Mouse (Mus musculus): ENCODE measurements around the gene Pde12. TPM values are rescaled to one million over a fixed set of nuclear protein-coding genes. Genes with fewer than 3 reads are reported as not detected.

Gene Pde12
- polyA plus RNA-seq, 1 experiment from 2014 or later = 11.8 TPM

DNA sequence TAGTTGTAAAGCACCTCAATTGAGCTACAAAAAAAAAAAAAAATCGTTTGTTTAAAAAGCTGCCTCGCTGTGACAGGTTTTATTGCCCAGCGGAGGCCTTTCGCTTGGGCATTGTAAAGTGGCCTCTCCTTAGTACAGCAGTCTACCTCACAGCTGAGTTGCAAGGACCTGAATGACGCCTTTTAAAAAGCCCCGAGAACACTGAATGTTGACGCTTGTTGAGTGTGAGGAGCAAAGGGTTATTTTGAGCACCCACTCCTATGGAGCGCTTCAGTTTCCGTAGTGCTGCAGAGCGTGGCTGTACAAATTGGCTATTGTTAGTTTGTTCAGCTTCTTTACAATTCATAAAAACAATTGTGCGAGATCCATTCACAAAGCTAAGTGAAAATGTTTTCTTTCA, 30.4 kb downstream of the Pde12 start:
- peak overlapping the region; percentile 93 for H3K4me3 ChIP-seq
- no peaks in the 10 kb centered on the region for H3K36me3 ChIP-seq
- peaks cover 30% of the 10 kb centered on the region for H3K4me1 ChIP-seq (replicated peaks)
- no peaks in the 10 kb centered on the region for H3K27me3 ChIP-seq
- H3K9me3 ChIP-seq = no peaks in the 10 kb centered on the region
- 3% methylated on average over 11 of the region's 11 CpGs for WGBS
- H3K4me2 ChIP-seq = peak overlapping the region; percentile 95
- H3K9ac ChIP-seq = peak overlapping the region; percentile 97
- H3K27ac ChIP-seq = peak overlapping the region; percentile 98; the same call in 1 of the 2 replicates
- ATAC-seq (ENCODE audit: low FRiP score) = no peak

DNA sequence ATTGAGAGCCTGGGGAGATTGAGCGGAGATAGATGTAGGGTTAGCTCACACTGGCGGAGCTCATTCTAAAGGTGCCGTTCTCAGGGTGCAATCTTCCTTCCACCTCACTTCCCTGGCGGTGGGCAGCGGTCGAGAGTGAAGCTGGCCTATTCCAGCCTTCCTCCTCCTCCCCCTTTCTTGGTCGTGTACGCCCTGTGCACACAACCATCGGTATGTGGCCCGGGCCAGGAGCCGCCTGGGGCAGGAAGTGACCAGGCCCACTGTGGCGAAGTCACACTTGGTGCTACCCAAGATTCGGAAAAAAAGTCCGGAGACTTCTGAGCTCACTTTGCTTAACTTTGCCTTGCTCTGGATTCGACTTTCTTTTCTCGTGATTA, 31.0 kb downstream of the Pde12 start:
- Histone ChIP-seq H3K4me2 (peak overlapping the region; percentile 95), H3K9me3 (no peaks in the 10 kb centered on the region), H3K27me3 (no peaks in the 10 kb centered on the region), H3K4me1 (replicated peaks) (peaks cover 30% of the 10 kb centered on the region), H3K27ac (peak overlapping the region; percentile 98), H3K4me3 (peak overlapping the region; percentile 93), H3K36me3 (no peaks in the 10 kb centered on the region), H3K9ac (peak overlapping the region; percentile 97)
- under 1% methylated on average over 16 of the region's 16 CpGs for WGBS
- peak; percentile 15; the same call in 1 of the 2 replicates for ATAC-seq (ENCODE audit: low FRiP score)

DNA sequence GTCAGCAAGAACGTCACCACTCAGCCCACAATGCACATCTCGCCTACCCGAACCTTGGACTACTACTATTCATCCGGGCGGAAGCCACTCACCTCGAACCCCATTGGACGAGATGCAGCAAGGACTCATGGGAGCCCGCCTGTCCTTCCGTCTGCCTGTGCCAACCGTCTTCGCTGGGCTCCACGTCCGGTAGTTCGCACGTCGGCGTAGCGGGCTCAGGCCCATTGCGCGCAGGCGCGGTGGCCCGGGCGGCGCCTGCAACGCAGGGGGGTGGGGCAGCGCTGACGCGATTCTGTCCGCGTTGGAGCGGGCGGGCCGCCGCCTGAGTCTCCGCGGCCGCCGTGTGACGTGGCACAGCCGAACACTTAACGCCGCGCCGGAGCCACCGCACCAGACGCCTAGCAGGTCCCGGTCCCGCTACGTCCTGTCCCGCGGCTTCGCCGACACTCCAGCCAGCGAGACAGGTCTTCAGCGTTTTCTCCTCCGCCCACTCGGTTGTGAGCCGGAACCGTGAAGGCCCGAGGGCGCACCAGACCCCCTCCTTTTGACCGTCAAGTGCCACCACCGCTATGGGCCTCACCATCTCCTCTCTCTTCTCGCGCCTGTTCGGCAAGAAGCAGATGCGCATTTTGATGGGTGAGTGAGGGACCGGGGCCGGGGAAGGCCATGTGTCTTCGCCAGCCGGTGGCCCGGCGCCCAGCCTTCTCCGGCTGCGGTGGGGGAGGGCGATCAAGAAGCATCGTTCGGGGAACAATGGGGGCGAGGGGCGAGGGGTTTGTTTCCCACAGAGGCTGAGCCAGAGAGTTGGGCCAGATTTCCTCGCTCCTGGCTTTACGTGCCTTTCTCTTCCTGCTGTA, 31.6 kb downstream of the Pde12 start, which contains the start of gene Arf4:
Arf4 (plus strand) TSS at position 224 of the 857 bp plus-strand sequence.
- under 1% methylated on average over 79 of the region's 83 CpGs for WGBS

DNA sequence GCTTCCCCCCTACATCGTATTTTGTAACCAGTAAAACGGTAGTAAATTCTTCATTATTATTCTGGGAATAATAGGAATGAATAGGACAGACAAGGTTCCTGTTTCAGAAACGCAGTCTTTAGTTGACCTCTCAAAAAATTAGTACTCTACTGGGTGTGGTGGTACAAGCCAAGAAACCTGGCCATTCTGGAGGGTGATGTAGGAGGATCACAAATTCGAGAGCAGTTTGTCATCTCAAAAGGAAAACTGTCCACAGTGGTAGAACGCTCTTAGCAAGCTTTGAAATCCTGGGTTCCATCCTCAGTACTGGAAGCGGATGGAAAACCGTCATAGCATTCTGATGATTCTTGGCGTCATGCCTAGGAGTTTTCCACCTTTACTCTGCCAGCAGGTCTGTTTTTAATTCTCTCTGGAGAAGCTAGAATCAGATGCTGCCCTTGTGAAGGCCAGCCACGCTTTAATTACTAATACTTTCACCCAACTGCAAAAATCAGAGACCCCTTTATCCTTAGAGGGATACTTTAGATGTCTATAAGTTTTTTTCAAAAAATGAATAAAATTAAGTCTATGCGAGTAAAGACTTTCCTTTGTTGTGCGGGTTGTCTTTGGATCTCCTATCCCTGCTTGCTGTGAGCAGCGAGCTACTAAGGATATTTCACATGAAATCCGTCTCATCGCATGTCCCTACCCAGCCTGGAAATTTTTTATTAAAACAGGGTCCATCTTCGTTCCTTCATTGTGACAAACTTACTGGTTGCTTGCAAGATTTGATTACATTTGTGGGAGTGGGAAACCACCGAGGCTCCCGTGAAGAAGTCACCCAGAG, 32.4 kb downstream of the Pde12 start:
- Histone ChIP-seq H3K27ac (peak overlapping the region; percentile 98), H3K4me3 (peak overlapping the region; percentile 93), H3K36me3 (peaks cover 4% of the 10 kb centered on the region; the same call in 1 of the 2 replicates), H3K9ac (peak overlapping the region; percentile 97), H3K4me1 (replicated peaks) (peaks cover 30% of the 10 kb centered on the region), H3K4me2 (peak overlapping the region; percentile 63), H3K9me3 (no peaks in the 10 kb centered on the region), H3K27me3 (no peaks in the 10 kb centered on the region)
- 31% methylated on average over 17 of the region's 17 CpGs for WGBS
- peak; percentile 33 for ATAC-seq (ENCODE audit: low FRiP score)

More for the DNA sequence above, 31.6 kb downstream of the Pde12 start, which contains the start of gene Arf4:
- peaks cover 30% of the 10 kb centered on the region for H3K4me1 ChIP-seq (replicated peaks)
- peak within 1 kb of the TSS; percentile 97 for H3K9ac ChIP-seq
- peak within 1 kb of the TSS; percentile 93 for H3K4me3 ChIP-seq
- ATAC-seq (ENCODE audit: low FRiP score) = peak; percentile 99
- no peaks in the 10 kb centered on the region for H3K9me3 ChIP-seq
- H3K27me3 ChIP-seq = no peaks in the 10 kb centered on the region
- H3K36me3 ChIP-seq = no peaks in the 10 kb centered on the region
- H3K4me2 ChIP-seq = peak within 1 kb of the TSS; percentile 95
- peak within 1 kb of the TSS; percentile 98 for H3K27ac ChIP-seq

DNA sequence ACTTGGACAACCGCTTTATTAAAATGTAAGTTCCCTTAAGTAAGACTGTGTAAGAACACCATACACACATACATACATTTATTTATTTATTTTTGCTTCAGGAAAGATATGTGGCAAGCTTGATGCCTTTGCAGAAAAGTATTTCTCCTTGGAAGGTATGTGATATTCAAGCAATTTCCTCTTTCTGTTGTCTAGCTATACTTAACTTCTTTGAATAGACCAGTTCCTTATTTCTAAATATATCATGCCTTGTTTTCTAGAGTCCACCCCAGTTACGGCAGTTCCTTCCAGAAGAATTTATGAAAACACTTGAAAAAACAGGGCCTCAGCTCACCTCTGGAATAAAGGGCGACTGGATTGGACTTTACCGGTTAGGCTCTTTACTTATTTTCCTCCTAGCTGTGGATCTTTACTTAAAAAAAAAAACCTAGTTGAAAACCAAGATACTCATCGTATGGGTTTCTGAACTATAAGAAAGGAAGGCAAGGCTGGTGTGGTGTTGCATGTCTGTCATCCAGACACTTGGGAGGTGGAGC, 43.0 kb downstream of the Pde12 start:
- H3K27ac ChIP-seq = no peak overlapping the region
- no peak for ATAC-seq (ENCODE audit: low FRiP score)
- H3K9ac ChIP-seq = no peak overlapping the region
- no peaks in the 10 kb centered on the region for H3K9me3 ChIP-seq
- no peaks in the 10 kb centered on the region for H3K27me3 ChIP-seq
- no peak overlapping the region for H3K4me2 ChIP-seq
- no peaks in the 10 kb centered on the region for H3K4me1 ChIP-seq (replicated peaks)
- no peak overlapping the region for H3K4me3 ChIP-seq
- 91% methylated on average over 5 of the region's 5 CpGs for WGBS
- H3K36me3 ChIP-seq = peaks cover 79% of the 10 kb centered on the region

DNA sequence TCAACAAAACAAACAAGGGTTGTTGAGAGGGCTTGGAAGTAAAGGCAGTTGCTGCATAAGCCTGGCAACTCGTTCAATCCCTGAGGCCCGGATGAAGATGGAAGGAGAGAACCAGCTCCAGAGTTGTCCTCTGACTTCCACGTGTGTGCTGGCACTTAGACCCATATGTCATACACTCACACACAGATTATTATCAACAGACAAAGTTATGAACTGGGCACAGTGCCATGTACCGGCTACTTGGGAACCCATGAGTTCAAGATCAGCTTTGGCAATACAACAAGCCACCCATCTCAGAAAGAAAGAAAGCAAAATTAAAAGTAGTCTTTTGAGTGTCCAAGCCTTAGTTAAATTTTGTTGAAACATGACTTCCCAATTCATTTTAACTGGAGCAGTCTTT, 44.4 kb downstream of the Pde12 start:
- Histone ChIP-seq H3K36me3 (peaks cover 88% of the 10 kb centered on the region), H3K4me2 (no peak overlapping the region), H3K4me1 (replicated peaks) (no peaks in the 10 kb centered on the region), H3K27me3 (no peaks in the 10 kb centered on the region), H3K9ac (no peak overlapping the region), H3K4me3 (no peak overlapping the region), H3K27ac (no peak overlapping the region), H3K9me3 (no peaks in the 10 kb centered on the region)
- ATAC-seq (ENCODE audit: low FRiP score) = no peak
- 91% methylated on average over 4 of the region's 4 CpGs for WGBS

DNA sequence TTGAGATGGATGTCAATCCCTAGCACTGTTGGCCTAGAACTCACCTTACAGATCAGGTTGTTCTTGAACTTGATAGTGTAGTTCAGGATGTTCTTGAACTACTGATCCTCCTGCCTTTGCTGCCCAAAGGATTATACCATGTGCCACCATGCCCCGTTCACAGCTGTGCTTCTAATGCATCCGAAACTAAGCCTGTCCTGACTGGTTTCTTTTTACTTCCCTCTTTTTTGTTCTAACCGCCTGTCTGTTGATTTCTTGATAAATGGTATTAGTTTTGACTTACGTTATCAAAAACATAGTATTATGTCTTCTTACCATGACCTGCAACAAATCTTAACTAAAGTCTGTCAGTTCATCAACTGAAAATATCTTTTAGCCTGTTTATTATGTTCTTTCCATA, 59.0 kb downstream of the Pde12 start:
- Histone ChIP-seq H3K9me3 (no peaks in the 10 kb centered on the region), H3K4me1 (replicated peaks) (no peaks in the 10 kb centered on the region), H3K27ac (no peak overlapping the region), H3K4me2 (no peak overlapping the region), H3K36me3 (peaks cover 74% of the 10 kb centered on the region), H3K27me3 (no peaks in the 10 kb centered on the region), H3K4me3 (no peak overlapping the region), H3K9ac (no peak overlapping the region)
- ATAC-seq (ENCODE audit: low FRiP score) = no peak
- 97% methylated on average over 4 of the region's 4 CpGs for whole genome bisulfite sequencing

Small RNAs within 50 kb of the gene (microRNA-seq; reads per million reads assigned to microRNA genes)
- not detected for gene Mir7672

Other genes starting within 250 kb of the Pde12 start
- gene Slmap, start 135.0 kb downstream of the Pde12 start, polyA plus RNA-seq (2015; fragmentation: Nextera tagmentation; extraction: Ambion mirVana) = 11.4 and 13.3 TPM in 2 replicates
- 20.6 and 20.9 TPM in 2 replicates for gene Dennd6a, start 96.0 kb downstream of the Pde12 start, polyA plus RNA-seq (2015; fragmentation: Nextera tagmentation; extraction: Ambion mirVana)
- 586 and 604 TPM in 2 replicates for gene Arf4, start 31.8 kb downstream of the Pde12 start, polyA plus RNA-seq (2015; fragmentation: Nextera tagmentation; extraction: Ambion mirVana)
- 0.08 and 0.09 TPM in 2 replicates for gene Dnah12, start 23.4 kb upstream of the Pde12 start, polyA plus RNA-seq (2015; fragmentation: Nextera tagmentation; extraction: Ambion mirVana)
- 0.22 TPM in 1 of 2 replicates, not detected in the other for gene Asb14, start 224.7 kb upstream of the Pde12 start, polyA plus RNA-seq (2015; fragmentation: Nextera tagmentation; extraction: Ambion mirVana)

All from hindbrain, embryonic 13.5 days (tissue).